Comparison of ENCODE assay signal across 21 mouse cellular contexts in genomic region chr1:56938432-56938831, GRCm38 (mm10).
"Had no signal": no experiment of that assay in that cellular context is flagged by ENCODE, and none has a peak within 500 bp of the region (broad histone marks: within the 10 kb centered on the region; RNA-seq: fewer than 3 reads in every experiment).

No protein-coding gene starts in this region.

- H3K9ac ChIP-seq: lung, embryonic 14.5 days; midbrain, embryonic 12.5 days; neural tube, embryonic 13.5 days; neural tube, embryonic 15.5 days had no signal

- H3K36me3 ChIP-seq: midbrain, embryonic 10.5 days; midbrain, embryonic 12.5 days; neural tube, embryonic 13.5 days; neural tube, embryonic 15.5 days had no signal

- H3K4me3 ChIP-seq: megakaryocyte, embryonic 14.5 days; midbrain, embryonic 10.5 days; midbrain, embryonic 12.5 days; myocyte; neural tube, embryonic 13.5 days; neural tube, embryonic 15.5 days had no signal

- ATAC-seq: midbrain, embryonic 16.5 days had no signal

- H3K27ac ChIP-seq: macrophage; midbrain, embryonic 10.5 days; midbrain, embryonic 12.5 days; neural tube, embryonic 13.5 days; neural tube, embryonic 15.5 days had no signal

- DNase-seq: lung, adult 18-20 months; lung, embryonic 14.5 days; lung, postnatal 14 days; lung, postnatal 36 days; midbrain, embryonic 14.5 days; retina, postnatal 1 day; right cerebral cortex, adult 18-20 months; right cerebral cortex, postnatal 25 days; right cerebral cortex, postnatal 4 days; spleen, adult 18-20 months; thymus, adult 18-20 months; thymus, postnatal 14 days; thymus, postnatal 36 days had no signal

- H3K4me1 ChIP-seq: megakaryocyte, embryonic 14.5 days; midbrain, embryonic 12.5 days; neural tube, embryonic 13.5 days; neural tube, embryonic 15.5 days had no signal

- H3K27me3 ChIP-seq: megakaryocyte, embryonic 14.5 days; midbrain, embryonic 12.5 days; neural tube, embryonic 13.5 days; neural tube, embryonic 15.5 days had no signal

- H3K9me3 ChIP-seq: megakaryocyte, embryonic 14.5 days; midbrain, embryonic 10.5 days; midbrain, embryonic 12.5 days; neural tube, embryonic 13.5 days; neural tube, embryonic 15.5 days had no signal

- H3K4me2 ChIP-seq: lung, embryonic 14.5 days; midbrain, embryonic 12.5 days; neural tube, embryonic 13.5 days; neural tube, embryonic 15.5 days had no signal
